Mouse (Mus musculus) CH12.LX (cell line): ENCODE results near the gene Gal3st4. TPM values are rescaled to one million over a fixed set of nuclear protein-coding genes. Genes with fewer than 3 reads are reported as not detected.

Source experiments
- DNase-seq: peaks from one replicate; pipeline ENCODE4 v3.0.0-alpha.2; 2013; ENCODE audit errors: extremely low read depth
- H3K27ac ChIP-seq: 2 replicates; pipeline ENCODE4 v1.5.1; 2012; ENCODE audit warnings: low read depth, mild to moderate bottlenecking, control low read depth, moderate library complexity; ENCODE audit not compliant: insufficient read depth
- H3K27me3 ChIP-seq: replicated peaks from 2 replicates; pipeline ENCODE3; 2012; ENCODE audit warnings: inconsistent platforms
- H3K36me3 ChIP-seq, 2 experiments: replicated peaks in 1 of 2; 2 replicates each; pipeline versions ENCODE3 to v1.6.1; 2012; ENCODE audit warnings: inconsistent platforms in 1 of 2, low read length in 1 of 2, mild to moderate bottlenecking in 1 of 2, mixed read lengths in 1 of 2, moderate library complexity in 1 of 2; ENCODE audit not compliant: control insufficient read depth in 1 of 2, insufficient read depth in 1 of 2
- H3K4me1 ChIP-seq, 2 experiments: 2 replicates each; pipeline ENCODE4 v1.6.1; 2012; ENCODE audit warnings: inconsistent platforms in 1 of 2, moderate library complexity in 1 of 2; ENCODE audit not compliant: insufficient read depth in 2 of 2, control insufficient read depth in 1 of 2
- H3K4me2 ChIP-seq: 2 replicates; pipeline ENCODE4 v1.6.1; 2012; ENCODE audit warnings: low read depth, mild to moderate bottlenecking, control low read depth; ENCODE audit not compliant: poor library complexity, insufficient read depth, severe bottlenecking
- H3K4me3 ChIP-seq, 3 experiments: fragments of 150-350 bp in 1 of 3; sonication (generic) in 1 of 3; replicated peaks in 1 of 3; 2 replicates each; pipeline versions ENCODE3 to v1.5.1; 2011 to 2012; ENCODE audit warnings: low read depth in 2 of 3, low read length in 2 of 3, mild to moderate bottlenecking in 2 of 3, moderate library complexity in 2 of 3, control low read depth in 1 of 3, improper control_type of control experiment in 1 of 3, inconsistent platforms in 1 of 3, mixed read lengths in 1 of 3; ENCODE audit not compliant: poor library complexity in 1 of 3
- H3K79me2 ChIP-seq: replicated peaks from 2 replicates; pipeline ENCODE4 v1.6.1; 2012; ENCODE audit warnings: mild to moderate bottlenecking, moderate library complexity; ENCODE audit not compliant: control insufficient read depth, poor library complexity, insufficient read depth, severe bottlenecking; ENCODE audit errors: extremely low read depth
- H3K9ac ChIP-seq: 2 replicates; pipeline ENCODE4 v1.6.1; 2012; ENCODE audit warnings: low read depth, mild to moderate bottlenecking, control low read depth, moderate library complexity; ENCODE audit not compliant: insufficient read depth
- H3K9me3 ChIP-seq: replicated peaks from 2 replicates; pipeline ENCODE3; 2012; ENCODE audit warnings: low read length, inconsistent platforms, mixed read lengths
- BHLHE40 ChIP-seq: IDR thresholded peaks from 2 replicates; pipeline ENCODE4 v1.6.1; 2011; ENCODE audit warnings: mild to moderate bottlenecking, low read depth, low read length, improper control_type of control experiment
- ELF1 ChIP-seq: IDR thresholded peaks from 2 replicates; pipeline ENCODE4 v1.6.1; 2014; ENCODE audit warnings: low read depth, mild to moderate bottlenecking, inconsistent platforms, low read length, improper control_type of control experiment
- EP300 ChIP-seq: IDR thresholded peaks from 2 replicates; pipeline ENCODE4 v1.6.1; 2011; ENCODE audit warnings: low read length, improper control_type of control experiment
- ETS1 ChIP-seq: conservative IDR thresholded peaks from 2 replicates; pipeline ENCODE4 v1.6.1; 2012; ENCODE audit warnings: low read depth, mild to moderate bottlenecking, inconsistent platforms, low read length, improper control_type of control experiment, moderate library complexity
- JUND ChIP-seq: conservative IDR thresholded peaks from 2 replicates; pipeline ENCODE4 v1.6.1; 2011; ENCODE audit warnings: low read depth, low read length, improper control_type of control experiment
- KAT2A ChIP-seq: IDR thresholded peaks from 2 replicates; pipeline ENCODE4 v1.6.1; 2012; ENCODE audit warnings: low read length, improper control_type of control experiment, inconsistent platforms; ENCODE audit not compliant: insufficient replicate concordance
- MAFK ChIP-seq: IDR thresholded peaks from 2 replicates; pipeline ENCODE4 v1.6.1; 2011; ENCODE audit warnings: low read length, improper control_type of control experiment; ENCODE audit not compliant: insufficient replicate concordance
- MAX ChIP-seq: IDR thresholded peaks from 2 replicates; pipeline ENCODE4 v1.6.1; 2011; ENCODE audit warnings: low read length, improper control_type of control experiment
- MAZ ChIP-seq: IDR thresholded peaks from 2 replicates; pipeline ENCODE4 v1.6.1; 2012; ENCODE audit warnings: low read depth, mild to moderate bottlenecking, inconsistent platforms, low read length, improper control_type of control experiment, moderate library complexity
- MEF2A ChIP-seq: IDR thresholded peaks from 2 replicates; pipeline ENCODE4 v1.6.1; 2014; ENCODE audit warnings: low read depth, mild to moderate bottlenecking, inconsistent platforms, low read length, improper control_type of control experiment, borderline replicate concordance
- MXI1 ChIP-seq: IDR thresholded peaks from 2 replicates; pipeline ENCODE4 v1.6.1; 2011; ENCODE audit warnings: mild to moderate bottlenecking, low read depth, low read length, improper control_type of control experiment
- NRF1 ChIP-seq: IDR thresholded peaks from 2 replicates; pipeline ENCODE4 v1.6.1; 2014; ENCODE audit warnings: low read depth, mild to moderate bottlenecking, inconsistent platforms, low read length, improper control_type of control experiment, moderate library complexity
- PAX5 ChIP-seq: IDR thresholded peaks from 2 replicates; pipeline ENCODE4 v1.6.1; 2012; ENCODE audit warnings: low read length, inconsistent platforms, mixed read lengths
- POLR2AphosphoS2 ChIP-seq: IDR thresholded peaks from 2 replicates; pipeline ENCODE4 v1.6.1; 2011; ENCODE audit warnings: low read depth, low read length, improper control_type of control experiment
- RAD21 ChIP-seq: IDR thresholded peaks from 2 replicates; pipeline ENCODE4 v1.6.1; 2011; ENCODE audit warnings: low read depth, mild to moderate bottlenecking, low read length, improper control_type of control experiment, moderate library complexity
- TBP ChIP-seq: conservative IDR thresholded peaks from 2 replicates; pipeline ENCODE4 v1.6.1; 2011; ENCODE audit warnings: low read depth, low read length, improper control_type of control experiment
- UBTF ChIP-seq: IDR thresholded peaks from 2 replicates; pipeline ENCODE4 v1.6.1; 2012; ENCODE audit warnings: low read depth, mild to moderate bottlenecking, inconsistent platforms, low read length, improper control_type of control experiment, moderate library complexity
- dilution Hi-C: fragments of 300-500 bp; cut with MboI; formaldehyde crosslinking; loops from 2 replicates; pipeline ENCODE4 v1.14.3; 2020; ENCODE audit warnings: low sequenced_read_pairs; ENCODE audit not compliant: extremely low pct_unique_long_range_greater_than_20kb, extremely low pct_ligation_motif_present
- in situ Hi-C: fragments of 300-500 bp; cut with MboI; formaldehyde crosslinking; loops from 3 replicates; pipeline ENCODE4 v1.14.3; 2019; ENCODE audit warnings: low sequenced_read_pairs, low pct_ligation_motif_present, low pct_unique_long_range_greater_than_20kb, mixed read lengths
- polyA plus RNA-seq: library from polyadenylated mRNA; unstranded; fragments of >175 nt; gene quantifications from 2 replicates; pipeline ENCODE4 v1.2.1, GENCODE M21; 2012; ENCODE audit warnings: low read depth; ENCODE audit not compliant: insufficient read length
- total RNA-seq, 2 experiments: library from RNA; depleted of rRNA; stranded (reverse); fragments of 300-350 nt in 1 of 2; fragments of >200 nt in 1 of 2; gene quantifications; 2 replicates each; pipeline ENCODE4 v1.2.3; 2012 to 2014

Gal3st4 gene
- total and polyA plus RNA-seq, 3 experiments = 0.21 TPM; not detected in 2

DNA sequence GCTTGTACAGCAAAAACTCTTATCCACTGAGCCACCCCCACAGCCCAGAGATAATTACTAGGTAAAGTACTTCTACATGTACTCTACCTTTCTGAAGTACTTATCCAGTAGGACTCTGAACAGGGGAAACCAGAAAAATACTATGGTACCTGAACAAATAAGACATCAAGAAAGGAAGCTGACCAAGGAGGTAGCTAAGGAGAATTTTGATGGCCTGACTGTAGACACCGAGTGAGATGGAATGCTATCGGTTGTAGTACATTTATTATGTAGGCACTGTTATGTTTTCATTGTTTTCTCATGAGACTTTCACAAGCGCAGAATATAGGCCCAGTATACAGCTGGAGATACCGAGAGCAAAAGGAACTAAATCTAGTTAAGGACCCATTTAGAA, 15.1 kb downstream of the Gal3st4 start:
- Histone ChIP-seq H3K27ac (0 out of 2 replicates have a peak overlapping the region, but pooled peaks have one; percentile 4), H3K4me1 (peaks cover 11 to 57% of the 10 kb centered on the region in 2 experiments), H3K36me3 (peaks cover 42 to 56% of the 10 kb centered on the region in 2 experiments), H3K9me3 (peaks cover 2% of the 10 kb centered on the region), H3K79me2 (0 out of 2 replicates have a peak, but pooled peaks cover under 1% of the 10 kb centered on the region), H3K4me2 (no peak overlapping the region), H3K27me3 (no peaks in the 10 kb centered on the region), H3K9ac (no peak overlapping the region), H3K4me3 (no peak overlapping the region)
- dilution Hi-C loops = no loop called here
- in situ Hi-C loops = no loop called here
- DNase-seq = no peak
- TF ChIP-seq MAZ = no peak

DNA sequence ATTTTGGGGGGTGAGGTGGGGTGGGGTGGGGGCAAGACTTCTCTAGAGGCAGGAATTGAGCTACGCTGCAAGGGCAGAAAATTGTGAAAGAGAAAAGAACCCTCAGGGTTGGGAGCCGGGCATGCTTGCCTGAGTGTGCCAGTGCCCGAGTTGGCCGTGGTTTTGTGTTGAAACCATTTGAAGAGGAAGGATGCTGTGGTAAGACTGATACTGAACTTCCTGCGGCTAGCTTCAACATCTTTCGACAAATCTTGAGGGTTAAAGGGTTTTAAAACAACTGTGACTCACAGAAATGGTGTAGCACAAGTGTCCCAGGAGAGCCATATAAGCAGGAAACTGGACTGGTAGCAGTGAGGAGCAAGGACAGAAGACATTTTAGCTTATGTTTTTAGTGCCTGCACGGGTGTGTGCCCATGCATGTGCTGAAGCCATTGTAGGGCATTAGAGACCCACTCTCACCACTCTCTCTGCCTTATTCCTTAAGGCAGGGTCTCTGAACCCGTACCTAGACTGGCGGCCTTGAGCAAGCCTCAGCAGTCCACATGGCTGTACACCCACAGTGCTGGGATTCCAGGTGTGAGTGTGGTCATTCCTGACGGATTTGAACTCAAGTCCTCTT, 15.6 kb downstream of the Gal3st4 start:
- peak; percentile 48 for DNase-seq
- in situ Hi-C loops (no loop called here), dilution Hi-C loops (no loop called here)
- H3K9me3 ChIP-seq = peaks cover 2% of the 10 kb centered on the region
- H3K27me3 ChIP-seq = no peaks in the 10 kb centered on the region
- peak overlapping the region; percentile 84; the same call in 1 of the 2 replicates for H3K4me2 ChIP-seq
- no peaks in the 10 kb centered on the region for H3K79me2 ChIP-seq
- H3K36me3 ChIP-seq = peaks cover 38 to 51% of the 10 kb centered on the region in 2 experiments
- peaks cover 7 to 52% of the 10 kb centered on the region in 2 experiments; a peak in 3 of 4 replicates for H3K4me1 ChIP-seq
- H3K27ac ChIP-seq = peak overlapping the region; percentile 4; the same call in 1 of the 2 replicates
- no peak overlapping the region for H3K4me3 ChIP-seq
- no peak for TF ChIP-seq KAT2A
- TF ChIP-seq MEF2A = no peak
- no peak for TF ChIP-seq POLR2AphosphoS2
- no peak for TF ChIP-seq MAZ
- no peak overlapping the region for H3K9ac ChIP-seq

DNA sequence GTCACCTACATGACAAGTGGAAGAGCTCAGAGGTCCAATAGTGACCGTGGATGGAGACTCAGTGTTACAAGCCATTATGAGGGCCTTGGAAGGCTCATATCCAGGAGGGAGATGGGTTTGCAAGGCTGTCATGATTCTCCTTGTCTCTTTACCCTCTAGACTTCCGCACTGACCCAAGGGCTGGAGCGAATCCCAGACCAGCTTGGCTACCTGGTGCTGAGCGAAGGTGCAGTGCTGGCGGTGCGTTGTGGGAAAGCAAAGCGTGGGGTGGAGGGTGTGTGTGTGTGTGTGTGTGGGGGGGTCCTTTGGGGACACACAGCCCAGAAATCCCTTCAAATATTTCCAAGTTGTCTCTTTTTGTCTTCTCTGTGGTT, 16.6 kb downstream of the Gal3st4 start:
- TF ChIP-seq TBP (no peak), JUND (no peak), MAX (no peak), ETS1 (no peak), MEF2A (no peak), MAFK (no peak), MXI1 (no peak), NRF1 (no peak), ELF1 (no peak), UBTF (no peak), KAT2A (no peak), BHLHE40 (no peak), RAD21 (no peak), EP300 (no peak), PAX5 (no peak)
- peak overlapping the region; percentile 64 to 88 (median 81) for H3K4me3 ChIP-seq
- H3K36me3 ChIP-seq = peaks cover 29 to 41% of the 10 kb centered on the region in 2 experiments
- peak overlapping the region; percentile 12; the same call in 1 of the 2 replicates for H3K27ac ChIP-seq
- no peak for DNase-seq
- H3K79me2 ChIP-seq = no peaks in the 10 kb centered on the region
- peaks cover 7 to 45% of the 10 kb centered on the region in 2 experiments; a peak in 3 of 4 replicates for H3K4me1 ChIP-seq
- peak overlapping the region; percentile 84 for H3K4me2 ChIP-seq
- H3K9me3 ChIP-seq = peaks cover 2% of the 10 kb centered on the region
- in situ Hi-C loops (no loop called here), dilution Hi-C loops (no loop called here)
- H3K27me3 ChIP-seq = no peaks in the 10 kb centered on the region
- H3K9ac ChIP-seq = peak overlapping the region; percentile 61
